Mouse (Mus musculus) heart, adult 2 months (tissue): Measurements from ENCODE around the gene Samd10. TPM values are rescaled to one million over a fixed set of nuclear protein-coding genes. Genes with fewer than 3 reads are reported as not detected.
A peak's percentile ranks its signal among the peaks of the same experiment; 100 is the strongest.

ENCODE experiments used
- DNase-seq, 2 experiments: peaks; one replicate each; pipeline ENCODE4 v3.0.0; 2021
- H3K27ac ChIP-seq: fragments of 200-600 bp; 2 replicates; pipeline ENCODE4 v1.8.1; 2022
- H3K27me3 ChIP-seq: fragments of 200-500 bp; 2 replicates; pipeline ENCODE4 v1.6.1; 2012; ENCODE audit warnings: mild to moderate bottlenecking, low read length, inconsistent platforms, mixed read lengths; ENCODE audit not compliant: control insufficient read depth, insufficient read depth
- H3K36me3 ChIP-seq: fragments of 200-500 bp; 2 replicates; pipeline ENCODE4 v1.6.1; 2012; ENCODE audit warnings: low read length, inconsistent platforms; ENCODE audit not compliant: control insufficient read depth, insufficient read depth
- H3K4me1 ChIP-seq: fragments of 200-500 bp; 2 replicates; pipeline ENCODE4 v1.6.1; 2011; ENCODE audit warnings: low read length; ENCODE audit not compliant: control insufficient read depth, insufficient read depth
- H3K4me3 ChIP-seq: fragments of 200-600 bp; 2 replicates; pipeline ENCODE4 v1.8.1; 2022
- H3K79me2 ChIP-seq: fragments of 200-500 bp; replicated peaks from 2 replicates; pipeline ENCODE4 v1.6.1; 2012; ENCODE audit warnings: mild to moderate bottlenecking, inconsistent platforms, low read length, moderate library complexity, mixed read lengths; ENCODE audit not compliant: control insufficient read depth, insufficient read depth
- H3K9ac ChIP-seq: fragments of 200-500 bp; 2 replicates; pipeline ENCODE4 v1.6.1; 2012; ENCODE audit warnings: low read depth, mild to moderate bottlenecking, control low read depth, inconsistent platforms, low read length, mixed read lengths
- CTCF ChIP-seq: fragments of 200-600 bp; IDR thresholded peaks from 2 replicates; pipeline ENCODE4 v1.8.1; 2022; ENCODE audit warnings: antibody characterized with exemption, mild to moderate bottlenecking, moderate library complexity
- EP300 ChIP-seq: fragments of 200-500 bp; IDR thresholded peaks from 2 replicates; pipeline ENCODE4 v1.6.1; 2011; ENCODE audit warnings: low read depth, low read length, control low read depth; ENCODE audit not compliant: insufficient read depth
- POLR2A ChIP-seq: fragments of 200-500 bp; IDR thresholded peaks from 2 replicates; pipeline ENCODE4 v1.6.1; 2011; ENCODE audit warnings: mild to moderate bottlenecking, low read depth, low read length, control low read depth; ENCODE audit not compliant: insufficient read depth
- WGBS: fragments of 180-500 bp; shearing (Covaris S2); methylation state at CpG from one replicate; pipeline ENCODE4 v1.1.7; 2018; 5-methylcytosine and 5-hydroxymethylcytosine counted together
- intact Hi-C: fragments of 180-260 bp; cut with DNase I; formaldehyde crosslinking; loops from one replicate; pipeline ENCODE4 v1.15.1; 2025
- polyA plus RNA-seq: library from polyadenylated mRNA; depleted of rRNA; stranded (reverse); fragments of >200 nt; gene quantifications from 2 replicates; pipeline ENCODE4 v1.2.3, GENCODE M21; 2012
- total RNA-seq, 2 experiments: library from RNA; stranded (reverse); gene quantifications; 2 replicates each; pipeline ENCODE4 v1.2.3; 2021

Gene Samd10
- total and polyA plus RNA-seq, 3 experiments: 1.0 to 5.1 (median 1.6) TPM

DNA sequence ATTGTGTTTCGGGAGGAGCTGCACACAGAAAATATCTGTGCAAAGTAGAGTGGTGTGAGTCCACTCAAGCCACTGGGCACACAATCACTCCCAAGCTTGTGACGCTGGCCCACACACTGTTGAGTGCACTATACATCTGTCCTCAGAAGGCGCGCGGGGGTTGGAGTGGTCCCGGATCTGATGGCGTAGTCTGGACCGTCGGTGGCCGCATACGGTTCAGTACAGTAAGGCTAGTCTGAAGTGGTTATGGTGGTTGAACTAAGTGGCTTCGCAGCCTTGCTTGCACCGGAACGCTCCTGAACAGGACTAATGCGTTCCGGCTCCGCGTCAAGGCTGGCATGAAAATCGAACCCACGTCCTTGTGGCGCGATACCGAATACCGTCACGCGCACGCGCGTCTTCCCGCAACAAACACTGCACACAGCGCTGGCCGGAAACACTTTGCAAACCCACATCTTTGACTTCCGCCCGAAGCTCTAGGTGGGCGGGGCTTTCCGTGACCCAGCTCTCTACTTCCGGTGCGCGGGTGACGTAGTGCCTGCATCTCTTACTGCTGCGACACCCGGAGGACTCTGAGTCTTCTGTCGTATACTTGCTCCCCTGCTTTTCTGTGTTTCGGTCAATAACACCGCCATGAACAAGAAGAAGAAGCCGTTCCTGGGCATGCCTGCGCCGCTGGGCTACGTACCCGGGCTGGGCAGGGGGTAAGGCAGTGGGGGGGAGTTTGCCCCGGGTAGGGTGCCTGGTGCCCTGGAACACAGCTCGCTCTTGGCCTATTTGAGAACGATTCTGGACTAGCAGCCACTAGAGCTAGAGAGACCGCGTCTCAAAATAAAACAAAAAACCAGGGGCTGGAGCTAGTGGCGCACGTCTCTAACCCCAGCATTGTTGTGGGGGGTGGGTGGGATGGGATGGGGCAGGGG lies 2.1 kb upstream of the Samd10 start:
- H3K36me3 ChIP-seq: no peaks in the 10 kb centered on the region
- H3K27me3 ChIP-seq: no peaks in the 10 kb centered on the region
- 0 out of 2 replicates have a peak, but pooled peaks cover 1% of the 10 kb centered on the region for H3K79me2 ChIP-seq
- H3K9ac ChIP-seq: peak overlapping the region; percentile 87
- H3K27ac ChIP-seq: peak overlapping the region; percentile 93
- H3K4me3 ChIP-seq: peak overlapping the region; percentile 87
- WGBS: under 1% methylated on average over 57 of the region's 57 CpGs
- DNase-seq: peak; percentile 94 to 96
- TF ChIP-seq CTCF (0 out of 2 replicates have a peak, but pooled peaks have one; percentile 4), POLR2A (peak; percentile 94; the same call in 1 of the 2 replicates), EP300 (peak; percentile 64; the same call in 1 of the 2 replicates)
- intact Hi-C loops: no loop called here
- peaks cover 3% of the 10 kb centered on the region for H3K4me1 ChIP-seq

DNA sequence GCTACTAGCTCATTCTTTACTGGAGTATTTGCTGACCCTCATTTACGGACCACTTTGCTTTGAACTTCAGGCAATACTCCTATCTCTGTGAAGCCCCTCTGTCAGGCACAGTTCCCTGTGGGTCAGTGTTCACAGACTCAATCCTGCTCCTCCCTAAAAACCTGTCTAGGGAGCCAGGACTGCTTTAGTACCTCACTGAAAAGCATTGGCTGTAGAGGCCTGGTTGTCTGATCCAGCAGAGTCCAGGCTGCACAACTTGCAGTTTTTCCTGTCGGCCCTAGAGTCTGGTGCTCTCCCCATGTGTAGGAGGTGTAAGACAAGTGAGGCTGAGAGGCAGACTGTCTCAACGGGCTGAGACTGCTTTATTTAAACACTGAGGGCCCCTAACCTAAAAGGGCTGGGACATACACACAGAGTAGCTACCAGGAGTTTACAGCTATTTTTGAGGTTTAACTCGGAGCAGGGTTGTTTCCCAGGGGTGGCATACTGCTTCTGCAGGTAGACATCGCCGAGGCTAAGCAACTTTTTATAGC lies 1.3 kb upstream of the Samd10 start:
- no peak overlapping the region; the same call in 1 of the 2 replicates for H3K9ac ChIP-seq
- intact Hi-C loops: no loop called here
- WGBS: 63% methylated on average over 6 of the region's 6 CpGs
- TF ChIP-seq CTCF: no peak
- no peak for TF ChIP-seq POLR2A
- TF ChIP-seq EP300: no peak
- no peaks in the 10 kb centered on the region for H3K27me3 ChIP-seq
- peak overlapping the region; percentile 93 for H3K27ac ChIP-seq
- H3K79me2 ChIP-seq: no peaks in the 10 kb centered on the region
- peaks cover 3% of the 10 kb centered on the region for H3K4me1 ChIP-seq
- peak overlapping the region; percentile 87 for H3K4me3 ChIP-seq
- no peaks in the 10 kb centered on the region for H3K36me3 ChIP-seq
- no peak for DNase-seq

DNA sequence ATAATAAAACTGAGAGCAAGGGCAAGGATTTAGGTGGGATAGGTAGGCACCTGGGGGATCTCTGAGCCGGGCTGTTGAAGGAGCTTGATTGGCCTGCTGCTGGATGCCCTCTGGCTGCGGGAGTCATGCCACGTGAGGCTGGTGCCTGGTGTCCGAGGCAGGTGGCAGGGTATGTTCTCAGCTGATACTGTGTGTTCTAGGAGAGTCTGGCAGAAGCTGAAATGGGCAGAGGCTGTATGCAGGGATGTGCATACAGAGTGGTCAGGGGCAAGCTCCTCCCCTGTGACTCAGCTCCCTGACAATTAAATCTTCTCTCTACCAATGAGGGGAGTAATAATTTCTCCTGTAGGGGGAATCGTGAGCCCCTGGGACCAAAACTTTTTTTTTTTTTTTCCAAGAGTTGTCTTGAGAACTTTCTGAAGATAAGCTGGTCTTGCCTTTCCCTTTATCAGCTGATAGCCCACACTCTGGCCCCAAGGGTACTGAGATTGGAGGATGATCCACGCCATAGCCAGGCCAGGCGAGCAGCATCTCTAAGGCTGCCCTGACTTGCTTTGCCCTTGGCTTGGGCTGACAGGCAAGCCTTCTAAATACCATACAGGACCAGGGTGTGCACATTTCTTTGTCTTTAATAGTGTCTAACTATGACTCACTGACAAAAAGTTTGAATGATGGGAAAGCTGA lies 1.5 kb downstream of the Samd10 start:
- intact Hi-C loops: loop anchor here (10.0 kb wide), 1 partner anchor 443 kb away; the partner anchor contains the start of gene Eef1a2
- Histone ChIP-seq H3K36me3 (no peaks in the 10 kb centered on the region), H3K79me2 (no peaks in the 10 kb centered on the region), H3K27me3 (no peaks in the 10 kb centered on the region), H3K9ac (no peak overlapping the region), H3K4me1 (peaks cover 6% of the 10 kb centered on the region), H3K27ac (no peak overlapping the region), H3K4me3 (no peak overlapping the region)
- TF ChIP-seq EP300 (no peak), CTCF (0 out of 2 replicates have a peak, but pooled peaks have one; percentile 7)
- 69% methylated on average over 7 of the region's 7 CpGs for WGBS
- DNase-seq: no peak

DNA sequence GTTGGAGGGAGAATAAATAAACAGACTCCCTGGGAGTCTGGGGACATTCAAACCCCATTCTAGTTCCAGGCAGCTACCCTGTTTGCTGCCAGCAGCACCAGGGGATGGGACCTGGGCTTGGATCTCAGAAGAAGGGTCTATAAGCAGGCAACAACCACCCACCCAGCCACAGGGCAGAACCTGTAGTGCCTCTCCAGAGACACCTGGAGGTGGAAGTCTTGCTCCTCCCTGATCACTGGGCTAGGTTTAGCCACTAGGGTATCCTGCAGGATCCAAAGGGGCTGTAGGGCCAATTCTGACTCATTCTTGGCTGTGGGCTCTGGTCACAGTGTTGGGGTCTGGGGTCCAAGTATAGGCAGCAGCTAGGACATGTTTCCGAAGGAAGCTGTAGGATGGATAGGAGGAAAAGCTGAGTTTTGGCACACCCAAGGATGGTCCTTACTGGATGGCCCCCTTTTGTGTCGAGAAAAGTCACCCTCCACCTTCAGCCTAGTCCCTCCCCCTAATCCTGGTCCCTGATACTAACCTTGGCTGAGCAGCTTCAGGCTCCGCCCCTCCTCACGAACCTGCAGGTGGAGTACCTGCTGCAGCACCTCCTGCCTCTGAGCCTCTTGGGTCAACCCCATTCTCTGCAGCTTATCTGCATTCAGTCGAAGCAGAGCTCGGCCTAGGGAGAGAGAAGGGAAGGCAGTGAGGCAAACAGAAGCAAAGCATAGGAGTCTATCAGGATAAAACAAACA lies 2.6 kb downstream of the Samd10 start:
- Histone ChIP-seq H3K9ac (no peak overlapping the region), H3K4me3 (no peak overlapping the region), H3K79me2 (no peaks in the 10 kb centered on the region; the same call in 1 of the 2 replicates), H3K27ac (no peak overlapping the region), H3K4me1 (peaks cover 9% of the 10 kb centered on the region), H3K36me3 (no peaks in the 10 kb centered on the region), H3K27me3 (no peaks in the 10 kb centered on the region)
- intact Hi-C loops: loop anchor here (10.0 kb wide), 1 partner anchor 442 kb away; the partner anchor contains the start of gene Eef1a2
- no peak for TF ChIP-seq CTCF
- no peak for TF ChIP-seq POLR2A
- TF ChIP-seq EP300: no peak
- no peak for DNase-seq
- WGBS: 67% methylated on average over 6 of the region's 6 CpGs

DNA sequence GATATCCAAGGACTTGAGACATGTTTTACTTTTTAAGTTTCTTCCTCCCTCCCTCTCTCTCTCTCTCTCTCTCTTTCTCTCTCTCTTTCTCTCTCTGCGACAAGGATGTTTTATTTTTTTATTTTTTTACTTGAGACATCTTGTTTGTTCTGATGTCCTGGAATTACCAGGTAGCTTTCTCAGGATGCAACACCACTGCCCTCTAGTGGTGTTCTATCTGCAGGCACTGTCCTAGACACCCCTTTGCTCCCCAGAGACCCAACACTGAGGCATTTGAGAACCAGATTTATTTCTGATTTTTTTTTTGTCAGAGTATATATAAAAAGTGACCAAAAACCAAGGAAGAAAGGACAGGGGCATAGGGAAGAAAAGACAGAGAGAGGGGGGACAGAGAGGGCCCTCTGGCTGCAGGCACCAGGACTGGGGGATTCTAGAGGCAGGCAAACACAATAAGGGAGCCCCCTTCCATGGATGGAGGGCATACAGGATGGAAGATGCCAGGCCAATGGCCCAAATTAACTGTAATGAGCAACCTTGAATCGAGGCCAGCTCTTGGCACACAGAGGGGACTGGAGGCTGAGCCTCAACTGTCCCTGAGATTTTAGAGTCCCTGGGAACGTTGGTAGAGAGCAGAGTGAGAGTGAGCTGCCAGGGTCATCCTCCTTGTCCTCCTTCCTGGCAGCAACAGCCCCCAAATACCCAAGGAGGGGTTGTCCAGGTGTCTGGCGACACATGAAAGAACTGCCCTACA lies 3.9 kb downstream of the Samd10 start:
- intact Hi-C loops: loop anchor here (2.0 to 10.0 kb wide), 2 partner anchors 202 to 440 kb away; partner anchors contain the start of gene Eef1a2
- H3K27ac ChIP-seq: no peak overlapping the region
- peaks cover 7% of the 10 kb centered on the region; the same call in 1 of the 2 replicates for H3K4me1 ChIP-seq
- no peaks in the 10 kb centered on the region for H3K36me3 ChIP-seq
- peak in 1 of 2 experiments; percentile 30 for DNase-seq
- 63% methylated on average over 4 of the region's 4 CpGs for WGBS
- H3K79me2 ChIP-seq: no peaks in the 10 kb centered on the region; the same call in 1 of the 2 replicates
- no peak overlapping the region for H3K4me3 ChIP-seq
- H3K9ac ChIP-seq: no peak overlapping the region
- no peaks in the 10 kb centered on the region for H3K27me3 ChIP-seq
- no peak for TF ChIP-seq EP300
- TF ChIP-seq POLR2A: no peak
- TF ChIP-seq CTCF: peak; percentile 81
